Mouse (Mus musculus): ENCODE data around the gene Wdr6. TPM values are rescaled to one million over a fixed set of nuclear protein-coding genes. Genes with fewer than 3 reads are reported as not detected.

Wdr6 gene
- polyA plus RNA-seq, 1 experiment from 2014 or later, result 427 TPM

MicroRNAs encoded within 50 kb of the gene (microRNA counts, 519-probe panel; counts per million panel counts)
- microRNA mmu-miR-191 (2,352 counts per million, percentile 70 among the panel's probes with 10 or more counts), microRNA mmu-miR-425 (2,279 counts per million, percentile 67 among the panel's probes with 10 or more counts)

Small RNAs within 50 kb of the gene (microRNA-seq; reads per million reads assigned to microRNA genes)
- gene Gm24083 (not detected), gene Mir191 (not detected), gene Mir425 (1,071 reads per million, percentile 80 among the genes with 10 or more reads in this experiment)

Other genes with a start within 250 kb of the Wdr6 start
- gene Gpx1, start 239.8 kb downstream of the Wdr6 start, polyA plus RNA-seq (2015; fragmentation: Nextera tagmentation; extraction: Ambion mirVana), result 434 and 456 TPM in 2 replicates
- 126 and 142 TPM in 2 replicates for gene Usp4, start 230.9 kb downstream of the Wdr6 start, polyA plus RNA-seq (2015; fragmentation: Nextera tagmentation; extraction: Ambion mirVana)
- 2.3 and 2.5 TPM in 2 replicates for gene 1700102P08Rik, start 185.9 kb downstream of the Wdr6 start, polyA plus RNA-seq (2015; fragmentation: Nextera tagmentation; extraction: Ambion mirVana)
- 1.7 and 2.6 TPM in 2 replicates for gene Ccdc36, start 150.3 kb downstream of the Wdr6 start, polyA plus RNA-seq (2015; fragmentation: Nextera tagmentation; extraction: Ambion mirVana)
- gene BC048562, start 142.3 kb downstream of the Wdr6 start, polyA plus RNA-seq (2015; fragmentation: Nextera tagmentation; extraction: Ambion mirVana), result not detected in 2 replicates
- gene Ccdc71, start 118.2 kb downstream of the Wdr6 start, polyA plus RNA-seq (2015; fragmentation: Nextera tagmentation; extraction: Ambion mirVana), result 65.2 and 69.3 TPM in 2 replicates
- 72.6 and 81.0 TPM in 2 replicates for gene Klhdc8b, start 117.2 kb downstream of the Wdr6 start, polyA plus RNA-seq (2015; fragmentation: Nextera tagmentation; extraction: Ambion mirVana)
- 18.6 and 19.3 TPM in 2 replicates for gene Lamb2, start 99.0 kb downstream of the Wdr6 start, polyA plus RNA-seq (2015; fragmentation: Nextera tagmentation; extraction: Ambion mirVana)
- 68.6 and 71.5 TPM in 2 replicates for gene Usp19, start 88.1 kb downstream of the Wdr6 start, polyA plus RNA-seq (2015; fragmentation: Nextera tagmentation; extraction: Ambion mirVana)
- 56.6 and 68.2 TPM in 2 replicates for gene Qars, start 71.0 kb downstream of the Wdr6 start, polyA plus RNA-seq (2015; fragmentation: Nextera tagmentation; extraction: Ambion mirVana)
- 119 and 132 TPM in 2 replicates for gene Qrich1, start 61.9 kb downstream of the Wdr6 start, polyA plus RNA-seq (2015; fragmentation: Nextera tagmentation; extraction: Ambion mirVana)
- gene Impdh2, start 18.5 kb downstream of the Wdr6 start, polyA plus RNA-seq (2015; fragmentation: Nextera tagmentation; extraction: Ambion mirVana), result 92.7 and 93.9 TPM in 2 replicates
- gene Ndufaf3, start 11.3 kb downstream of the Wdr6 start, polyA plus RNA-seq (2015; fragmentation: Nextera tagmentation; extraction: Ambion mirVana), result 77.2 and 79.4 TPM in 2 replicates
- gene Dalrd3, start 8.9 kb downstream of the Wdr6 start, polyA plus RNA-seq (2015; fragmentation: Nextera tagmentation; extraction: Ambion mirVana), result 350 and 361 TPM in 2 replicates
- 39.2 and 43.1 TPM in 2 replicates for gene P4htm, start 18.9 kb upstream of the Wdr6 start, polyA plus RNA-seq (2015; fragmentation: Nextera tagmentation; extraction: Ambion mirVana)
- gene Arih2, start 70.6 kb upstream of the Wdr6 start, polyA plus RNA-seq (2015; fragmentation: Nextera tagmentation; extraction: Ambion mirVana), result 48.8 and 50.4 TPM in 2 replicates
- gene Slc25a20, start 83.3 kb upstream of the Wdr6 start, polyA plus RNA-seq (2015; fragmentation: Nextera tagmentation; extraction: Ambion mirVana), result 44.9 and 45.2 TPM in 2 replicates
- gene Prkar2a, start 110.6 kb upstream of the Wdr6 start, polyA plus RNA-seq (2015; fragmentation: Nextera tagmentation; extraction: Ambion mirVana), result 57.3 and 69.1 TPM in 2 replicates
- gene Ip6k2, start 205.1 kb upstream of the Wdr6 start, polyA plus RNA-seq (2015; fragmentation: Nextera tagmentation; extraction: Ambion mirVana), result 199 and 222 TPM in 2 replicates
- 33.2 and 51.7 TPM in 2 replicates for gene Nckipsd, start 229.6 kb upstream of the Wdr6 start, polyA plus RNA-seq (2015; fragmentation: Nextera tagmentation; extraction: Ambion mirVana)
- gene Celsr3, start 247.6 kb upstream of the Wdr6 start, polyA plus RNA-seq (2015; fragmentation: Nextera tagmentation; extraction: Ambion mirVana), result 12.7 and 16.4 TPM in 2 replicates